Mouse (Mus musculus) adrenal gland, postnatal 14 days (tissue): ENCODE data around the gene Tiam1. TPM values are rescaled to one million over a fixed set of nuclear protein-coding genes. Genes with fewer than 3 reads are reported as not detected.

Experiments used
- DNase-seq: peaks from one replicate; pipeline ENCODE4 v3.0.0; 2021; ENCODE audit warnings: mixed read lengths
- total RNA-seq: library from RNA; stranded (reverse); gene quantifications from 2 replicates; pipeline ENCODE4 v1.2.3, GENCODE M21; 2021

Tiam1 gene
- total RNA-seq, 1 experiment from 2014 or later: 64.1 TPM

- DNase-seq: no peak
These were observed 149.4 kb downstream of the Tiam1 start for GRCm38 (mm10) chr16:89993991-89994825.

GRCm38 (mm10) chr16:89993506-89993905 lies 150.1 kb downstream of the Tiam1 start:
- no peak for DNase-seq

GRCm38 (mm10) chr16:89991701-89992152 lies 151.8 kb downstream of the Tiam1 start:
- peak; percentile 53 for DNase-seq

GRCm38 (mm10) chr16:89990288-89990955 lies 153.1 kb downstream of the Tiam1 start:
- no peak for DNase-seq

- no peak for DNase-seq
These were observed 153.8 kb downstream of the Tiam1 start for GRCm38 (mm10) chr16:89989816-89990215.

- DNase-seq: no peak
These were observed 156.8 kb downstream of the Tiam1 start for GRCm38 (mm10) chr16:89986672-89987362.

- peak; percentile 64 for DNase-seq
These were observed 157.7 kb downstream of the Tiam1 start for GRCm38 (mm10) chr16:89985702-89986481.

GRCm38 (mm10) chr16:89980075-89980744 lies 163.4 kb downstream of the Tiam1 start:
- DNase-seq: peak; percentile 31

- DNase-seq: no peak
These were observed 168.1 kb downstream of the Tiam1 start for GRCm38 (mm10) chr16:89975441-89975840.

GRCm38 (mm10) chr16:89973814-89974712 lies 169.5 kb downstream of the Tiam1 start:
- no peak for DNase-seq

- peak; percentile 60 for DNase-seq
These were observed 170.6 kb downstream of the Tiam1 start for GRCm38 (mm10) chr16:89972854-89973487.

- DNase-seq: no peak
These were observed 171.6 kb downstream of the Tiam1 start for GRCm38 (mm10) chr16:89972018-89972417.

- no peak for DNase-seq
These were observed 175.5 kb downstream of the Tiam1 start for GRCm38 (mm10) chr16:89968058-89968457.

- DNase-seq: no peak
These were observed 180.7 kb downstream of the Tiam1 start for GRCm38 (mm10) chr16:89962876-89963275.

GRCm38 (mm10) chr16:89960904-89961303 lies 182.7 kb downstream of the Tiam1 start:
- no peak for DNase-seq

GRCm38 (mm10) chr16:89960186-89960878 lies 183.2 kb downstream of the Tiam1 start:
- peak; percentile 54 for DNase-seq

GRCm38 (mm10) chr16:89958982-89959381 lies 184.6 kb downstream of the Tiam1 start:
- no peak for DNase-seq

- no peak for DNase-seq
These were observed 185.5 kb downstream of the Tiam1 start for GRCm38 (mm10) chr16:89958030-89958429.

- no peak for DNase-seq
These were observed 189.0 kb downstream of the Tiam1 start for GRCm38 (mm10) chr16:89954525-89954924.
